Mouse (Mus musculus): Measurements from ENCODE around the gene Hist2h2ac. TPM values are rescaled to one million over a fixed set of nuclear protein-coding genes. Genes with fewer than 3 reads are reported as not detected.

Hist2h2ac gene
- polyA plus RNA-seq, 1 experiment = 149 TPM

DNA sequence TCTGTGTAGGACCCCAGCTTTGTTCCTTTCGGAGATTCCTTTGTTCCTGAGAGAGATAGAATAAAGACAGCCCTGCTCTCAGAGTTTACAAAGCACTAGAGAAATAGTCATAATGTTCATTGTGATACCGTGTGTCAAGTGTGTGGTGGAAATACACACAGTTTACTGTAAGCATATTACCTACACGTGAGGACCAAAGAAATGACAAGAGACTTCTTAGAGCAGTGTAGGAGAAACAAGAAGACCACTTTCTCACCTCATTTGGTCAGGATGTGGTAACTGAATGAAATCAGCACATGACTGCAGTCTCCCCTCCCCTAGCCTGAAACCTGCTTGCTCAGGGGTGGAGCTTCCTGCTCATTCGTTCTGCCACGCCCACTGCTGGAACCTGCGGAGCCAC lies 22.5 kb downstream of the Hist2h2ac start:
- Histone ChIP-seq H3K27me3 (ENCODE audit: control insufficient read depth, insufficient read depth, low read length) (no peaks in the 10 kb centered on the region), H3K27ac (ENCODE audit: control insufficient read depth, insufficient read depth, low read length) (peak overlapping the region; percentile 96), H3K4me3 (ENCODE audit: control insufficient read depth, insufficient read depth, low read length) (peak overlapping the region; percentile 27; the same call in 1 of the 2 replicates), H3K36me3 (ENCODE audit: control insufficient read depth, insufficient read depth, low read length) (no peaks in the 10 kb centered on the region), H3K4me1 (replicated peaks; ENCODE audit: control insufficient read depth, insufficient read depth, low read length) (peaks cover 22% of the 10 kb centered on the region)
- peak; percentile 51 for DNase-seq
- 2% methylated on average over 6 of the region's 6 CpGs for WGBS
- TF ChIP-seq POLR2A (IDR thresholded peaks at IDR 0.05; ENCODE audit: control insufficient read depth, extremely low read depth, insufficient read depth, low read length, poor library complexity) (no peak), CTCF (IDR thresholded peaks at IDR 0.05; ENCODE audit: borderline replicate concordance, control insufficient read depth, extremely low read depth, insufficient read depth, low read length, poor library complexity) (no peak)

DNA sequence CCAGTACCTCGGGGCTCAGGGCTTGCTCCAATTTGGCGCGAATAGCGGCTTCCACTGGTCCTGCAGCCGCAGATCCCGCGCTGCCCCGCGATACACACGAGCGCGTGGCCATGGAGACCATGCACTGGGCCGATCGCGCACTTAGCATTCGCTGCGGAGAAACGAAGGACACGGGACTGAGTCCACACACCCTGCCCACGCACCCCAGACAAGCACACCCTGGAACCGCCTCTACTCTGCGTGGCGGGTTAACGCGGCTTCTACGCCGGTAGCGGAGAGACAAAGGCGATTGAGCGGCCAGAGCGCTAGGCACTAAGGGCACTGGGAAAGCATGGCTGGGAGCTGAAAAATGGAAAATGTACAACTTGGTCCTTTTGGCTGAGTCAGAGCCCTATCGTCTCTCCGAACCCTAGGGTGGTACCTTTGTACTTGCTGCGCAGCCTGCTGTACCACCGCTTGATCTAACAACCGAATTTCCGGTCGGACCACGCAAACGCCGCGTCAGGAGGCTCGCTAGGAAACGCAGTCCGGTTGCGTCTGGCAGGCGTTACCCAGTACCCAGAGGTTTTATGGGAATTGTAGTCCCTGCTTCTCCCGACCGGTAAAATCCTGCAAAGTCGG lies 23.4 kb downstream of the Hist2h2ac start:
- H3K27me3 ChIP-seq (ENCODE audit: control insufficient read depth, insufficient read depth, low read length) = no peaks in the 10 kb centered on the region
- H3K27ac ChIP-seq (ENCODE audit: control insufficient read depth, insufficient read depth, low read length) = peak overlapping the region; percentile 67; the same call in 1 of the 2 replicates
- under 1% methylated on average over 50 of the region's 50 CpGs for WGBS
- H3K4me3 ChIP-seq (ENCODE audit: control insufficient read depth, insufficient read depth, low read length) = peak overlapping the region; percentile 89
- H3K4me1 ChIP-seq (replicated peaks; ENCODE audit: control insufficient read depth, insufficient read depth, low read length) = peaks cover 22% of the 10 kb centered on the region
- no peaks in the 10 kb centered on the region for H3K36me3 ChIP-seq (ENCODE audit: control insufficient read depth, insufficient read depth, low read length)
- TF ChIP-seq CTCF (IDR thresholded peaks at IDR 0.05; ENCODE audit: borderline replicate concordance, control insufficient read depth, extremely low read depth, insufficient read depth, low read length, poor library complexity) (no peak), POLR2A (IDR thresholded peaks at IDR 0.05; ENCODE audit: control insufficient read depth, extremely low read depth, insufficient read depth, low read length, poor library complexity) (peak; percentile 67)
- DNase-seq = peak; percentile 84

DNA sequence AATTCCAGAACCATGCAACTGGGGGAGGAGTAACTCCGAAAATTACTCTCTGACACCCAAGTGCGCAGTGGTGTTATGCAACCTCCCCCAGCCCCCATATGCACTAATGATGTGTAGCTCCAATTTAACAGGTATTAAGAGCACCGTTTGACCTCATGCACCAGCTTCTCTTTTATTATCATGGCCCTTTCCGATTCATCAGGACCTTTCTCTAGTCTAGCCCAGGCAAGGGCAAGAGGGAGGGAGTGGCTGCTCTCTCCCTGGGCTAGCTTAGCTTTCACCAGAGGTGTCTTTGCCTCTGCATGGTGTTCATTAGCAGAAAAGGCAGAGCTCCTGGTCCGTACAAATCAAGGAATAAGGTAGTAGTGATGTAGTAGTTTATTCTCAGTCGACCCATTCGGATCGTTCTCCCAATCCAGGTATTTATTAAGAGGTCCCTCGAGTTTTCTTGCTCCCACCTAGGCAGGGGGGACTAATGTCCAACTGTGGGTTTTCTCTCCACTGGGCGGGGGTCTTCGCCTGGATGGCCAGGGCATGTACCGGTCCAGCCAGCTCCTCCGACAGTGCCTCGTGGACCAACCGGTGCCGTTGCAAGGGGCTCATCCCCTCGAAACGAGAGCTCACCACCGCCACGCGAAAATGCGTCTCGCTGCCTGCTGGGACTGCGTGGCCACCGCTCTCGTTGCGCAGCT lies 24.1 kb downstream of the Hist2h2ac start:
- H3K4me1 ChIP-seq (replicated peaks; ENCODE audit: control insufficient read depth, insufficient read depth, low read length) = peaks cover 22% of the 10 kb centered on the region
- DNase-seq = no peak
- no peaks in the 10 kb centered on the region for H3K27me3 ChIP-seq (ENCODE audit: control insufficient read depth, insufficient read depth, low read length)
- H3K27ac ChIP-seq (ENCODE audit: control insufficient read depth, insufficient read depth, low read length) = no peak overlapping the region
- H3K36me3 ChIP-seq (ENCODE audit: control insufficient read depth, insufficient read depth, low read length) = no peaks in the 10 kb centered on the region
- TF ChIP-seq CTCF (IDR thresholded peaks at IDR 0.05; ENCODE audit: borderline replicate concordance, control insufficient read depth, extremely low read depth, insufficient read depth, low read length, poor library complexity) (no peak), POLR2A (IDR thresholded peaks at IDR 0.05; ENCODE audit: control insufficient read depth, extremely low read depth, insufficient read depth, low read length, poor library complexity) (no peak)
- H3K4me3 ChIP-seq (ENCODE audit: control insufficient read depth, insufficient read depth, low read length) = peak overlapping the region; percentile 89
- 22% methylated on average over 27 of the region's 27 CpGs for WGBS

DNA sequence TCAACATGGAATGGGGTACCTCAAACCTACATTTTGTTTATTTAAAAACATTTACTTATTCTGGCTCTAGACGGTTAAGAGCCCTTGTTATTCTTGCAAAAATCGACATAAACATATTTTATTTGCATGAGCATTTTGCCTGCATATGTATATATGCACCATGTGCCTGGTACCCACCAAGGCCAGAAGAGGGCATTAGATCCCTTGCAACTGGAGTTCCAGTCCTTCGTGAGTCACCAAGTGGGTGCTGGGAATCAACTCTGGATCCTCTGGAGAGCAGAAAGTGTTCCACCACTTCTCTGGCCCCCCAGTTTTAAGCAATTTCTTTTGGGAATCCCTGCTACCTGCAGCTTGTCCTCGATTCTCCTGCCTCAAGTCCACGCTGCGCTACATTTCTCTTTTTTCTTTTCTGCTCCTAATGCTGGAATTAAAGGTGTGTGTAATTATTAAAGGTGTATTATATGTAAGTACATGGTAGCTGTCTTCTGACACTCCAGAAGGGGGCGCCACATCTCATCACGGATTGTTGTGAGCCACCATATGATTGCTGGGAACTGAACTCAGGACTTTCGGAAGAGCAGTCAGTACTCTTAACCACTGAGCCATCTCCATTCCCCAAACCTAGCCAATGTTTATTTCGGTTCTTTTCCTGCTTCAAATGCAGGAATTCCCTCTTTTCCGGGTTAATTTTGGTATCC lies 24.9 kb downstream of the Hist2h2ac start:
- H3K36me3 ChIP-seq (ENCODE audit: control insufficient read depth, insufficient read depth, low read length) = no peaks in the 10 kb centered on the region
- H3K4me1 ChIP-seq (replicated peaks; ENCODE audit: control insufficient read depth, insufficient read depth, low read length) = peaks cover 22% of the 10 kb centered on the region
- DNase-seq = no peak
- no peak overlapping the region for H3K27ac ChIP-seq (ENCODE audit: control insufficient read depth, insufficient read depth, low read length)
- TF ChIP-seq POLR2A (IDR thresholded peaks at IDR 0.05; ENCODE audit: control insufficient read depth, extremely low read depth, insufficient read depth, low read length, poor library complexity) (no peak), CTCF (IDR thresholded peaks at IDR 0.05; ENCODE audit: borderline replicate concordance, control insufficient read depth, extremely low read depth, insufficient read depth, low read length, poor library complexity) (no peak)
- H3K4me3 ChIP-seq (ENCODE audit: control insufficient read depth, insufficient read depth, low read length) = no peak overlapping the region
- 98% methylated on average over 11 of the region's 11 CpGs for WGBS
- no peaks in the 10 kb centered on the region for H3K27me3 ChIP-seq (ENCODE audit: control insufficient read depth, insufficient read depth, low read length)

DNA sequence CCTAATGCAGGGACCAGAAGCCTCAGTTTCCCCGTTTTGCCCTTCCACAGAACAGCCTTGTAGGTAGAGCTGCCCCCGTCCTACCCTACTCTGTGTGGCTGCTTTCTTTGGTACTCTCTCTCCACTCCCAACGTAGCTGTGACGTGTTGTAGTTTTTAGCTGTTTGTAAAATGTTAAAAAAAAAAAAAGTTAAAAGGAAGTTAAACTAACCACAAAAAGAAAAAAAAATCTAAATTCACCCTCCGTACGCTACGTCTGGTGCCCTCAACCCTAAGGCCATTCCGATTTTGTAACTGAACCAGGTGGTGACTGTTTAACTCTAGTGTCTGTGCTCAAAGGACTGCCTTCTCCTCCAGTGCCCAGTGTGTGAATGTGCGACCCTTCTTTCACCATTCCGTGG lies 25.7 kb downstream of the Hist2h2ac start:
- peaks cover 22% of the 10 kb centered on the region for H3K4me1 ChIP-seq (replicated peaks; ENCODE audit: control insufficient read depth, insufficient read depth, low read length)
- no peak for TF ChIP-seq POLR2A (IDR thresholded peaks at IDR 0.05; ENCODE audit: control insufficient read depth, extremely low read depth, insufficient read depth, low read length, poor library complexity)
- no peak for TF ChIP-seq CTCF (IDR thresholded peaks at IDR 0.05; ENCODE audit: borderline replicate concordance, control insufficient read depth, extremely low read depth, insufficient read depth, low read length, poor library complexity)
- H3K27me3 ChIP-seq (ENCODE audit: control insufficient read depth, insufficient read depth, low read length) = no peaks in the 10 kb centered on the region
- WGBS = 21% methylated on average over 10 of the region's 10 CpGs
- H3K36me3 ChIP-seq (ENCODE audit: control insufficient read depth, insufficient read depth, low read length) = no peaks in the 10 kb centered on the region
- no peak for DNase-seq
- no peak overlapping the region for H3K27ac ChIP-seq (ENCODE audit: control insufficient read depth, insufficient read depth, low read length)
- H3K4me3 ChIP-seq (ENCODE audit: control insufficient read depth, insufficient read depth, low read length) = no peak overlapping the region

DNA sequence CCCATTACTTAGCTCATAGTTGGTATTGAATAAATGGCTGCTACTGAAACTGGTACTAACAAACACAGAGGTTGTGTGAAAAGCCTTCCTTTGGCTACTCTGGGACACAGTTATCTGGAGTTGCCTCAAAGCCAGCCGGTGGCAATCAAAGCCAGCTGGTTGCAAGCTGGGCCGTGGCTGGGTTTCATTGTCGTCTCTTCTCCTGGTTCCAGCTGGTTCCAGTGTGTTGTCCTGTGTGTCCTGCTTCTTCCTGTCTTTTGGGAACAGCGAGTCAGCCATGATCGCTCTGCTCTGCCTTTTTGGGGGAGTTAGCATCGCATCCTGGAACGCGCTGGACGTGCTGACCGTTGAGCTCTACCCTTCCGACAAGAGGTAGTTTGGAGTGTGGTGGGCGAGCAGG lies 27.7 kb downstream of the Hist2h2ac start:
- whole genome bisulfite sequencing = 96% methylated on average over 12 of the region's 12 CpGs
- Histone ChIP-seq H3K27me3 (ENCODE audit: control insufficient read depth, insufficient read depth, low read length) (no peaks in the 10 kb centered on the region), H3K36me3 (ENCODE audit: control insufficient read depth, insufficient read depth, low read length) (no peaks in the 10 kb centered on the region), H3K4me3 (ENCODE audit: control insufficient read depth, insufficient read depth, low read length) (no peak overlapping the region), H3K27ac (ENCODE audit: control insufficient read depth, insufficient read depth, low read length) (no peak overlapping the region), H3K4me1 (replicated peaks; ENCODE audit: control insufficient read depth, insufficient read depth, low read length) (peaks cover 14% of the 10 kb centered on the region)
- TF ChIP-seq POLR2A (IDR thresholded peaks at IDR 0.05; ENCODE audit: control insufficient read depth, extremely low read depth, insufficient read depth, low read length, poor library complexity) = no peak
- no peak for TF ChIP-seq CTCF (IDR thresholded peaks at IDR 0.05; ENCODE audit: borderline replicate concordance, control insufficient read depth, extremely low read depth, insufficient read depth, low read length, poor library complexity)
- DNase-seq = no peak

Data from thymus, adult 2 months (tissue).